ENCODE assay signal across 25 mouse cellular contexts in the genomic region with DNA sequence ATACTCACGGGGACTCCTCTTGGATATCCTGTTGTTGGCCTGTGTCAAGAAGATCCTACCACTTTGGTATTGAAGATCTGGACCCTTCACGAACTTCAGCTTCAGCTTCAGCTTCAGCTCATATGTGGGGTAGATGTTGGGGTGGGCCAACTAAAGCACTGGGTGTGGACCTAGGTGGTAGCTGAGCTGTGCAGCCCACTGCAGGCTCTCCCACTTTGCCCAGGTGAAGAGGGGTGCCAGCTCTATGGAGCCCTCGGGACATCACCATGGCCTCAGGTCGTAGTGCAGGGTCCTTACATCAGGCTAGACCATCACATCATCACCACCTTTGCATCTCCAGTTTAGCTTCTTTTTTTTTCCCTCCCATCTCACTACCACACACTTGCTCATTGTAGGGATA.
"Had no signal": no experiment of that assay in that cellular context is flagged by ENCODE, and none has a peak within 500 bp of the region (broad histone marks: within the 10 kb centered on the region; RNA-seq: fewer than 3 reads in every experiment).

No protein-coding gene starts in this region.

- H3K9me3 ChIP-seq: heart, embryonic 13.5 days; heart, embryonic 15.5 days; hindbrain, embryonic 10.5 days; hindbrain, embryonic 12.5 days; limb, embryonic 10.5 days; limb, embryonic 12.5 days had no signal

- H3K4me1 ChIP-seq: hindbrain, embryonic 10.5 days; hindbrain, embryonic 12.5 days; limb, embryonic 10.5 days had no signal

- H3K36me3 ChIP-seq: heart, embryonic 13.5 days; heart, embryonic 15.5 days; hindbrain, embryonic 10.5 days; hindbrain, embryonic 12.5 days; limb, embryonic 10.5 days; limb, embryonic 12.5 days had no signal

- DNase-seq: gastrocnemius, adult 2 months; gastrocnemius, postnatal 10 days; gastrocnemius, postnatal 25 days; heart, adult 2 months; heart, postnatal 14 days; heart, postnatal 4 days; kidney, adult 18-20 months; kidney, adult 8-10 months; kidney, postnatal 10 days; kidney, postnatal 25 days; kidney, postnatal 4 days; liver had no signal

- H3K27me3 ChIP-seq: heart, embryonic 13.5 days; heart, embryonic 15.5 days; hindbrain, embryonic 12.5 days; limb, embryonic 12.5 days had no signal

- H3K4me3 ChIP-seq: gastrocnemius, adult 2 months; heart, adult 2 months; heart, embryonic 13.5 days; heart, embryonic 15.5 days; hindbrain, embryonic 10.5 days; hindbrain, embryonic 12.5 days; layer of hippocampus, adult 2 months; left cerebral cortex, adult 2 months; limb, embryonic 10.5 days; limb, embryonic 12.5 days had no signal

- H3K9ac ChIP-seq: heart, embryonic 13.5 days; heart, embryonic 15.5 days; hindbrain, embryonic 12.5 days; hindbrain, embryonic 14.5 days; limb, embryonic 12.5 days had no signal

- H3K27ac ChIP-seq: gastrocnemius, adult 2 months; heart, adult 2 months; heart, embryonic 13.5 days; heart, embryonic 15.5 days; hindbrain, embryonic 10.5 days; hindbrain, embryonic 12.5 days; hindbrain, embryonic 14.5 days; layer of hippocampus, adult 2 months; left cerebral cortex, adult 2 months; limb, embryonic 10.5 days; limb, embryonic 12.5 days had no signal

- H3K4me2 ChIP-seq: heart, embryonic 11.5 days; heart, embryonic 13.5 days; heart, embryonic 15.5 days; hindbrain, embryonic 12.5 days; hindbrain, embryonic 14.5 days; limb, embryonic 12.5 days; liver, embryonic 11.5 days had no signal

- ATAC-seq: hindbrain, embryonic 16.5 days; inflammation-experienced regulatory T-cells, adult 6 months had no signal
